Mouse (Mus musculus) neutrophil, adult 5-6 weeks (primary cell): ENCODE results near the gene Ppef2. TPM values are rescaled to one million over a fixed set of nuclear protein-coding genes. Genes with fewer than 3 reads are reported as not detected.
"Not testable (repeated sequence)": the region's sequence is repeated elsewhere in the genome, so short reads cannot be mapped to it uniquely, and the experiment has no call there.

Source experiments
- ATAC-seq: fragments of 151-379, 151-347 bp; 2 replicates; pipeline ENCODE4 v1.8.0; 2017; ENCODE audit warnings: mild to moderate bottlenecking, moderate TSS enrichment; ENCODE audit not compliant: insufficient number of reproducible peaks, poor library complexity, low FRiP score, severe bottlenecking; ENCODE audit errors: extremely low read depth
- total RNA-seq: library from RNA; stranded (forward); fragments of 200-1000 nt; gene quantifications from 2 replicates; pipeline ENCODE4 v1.2.3, GENCODE M21; 2017

Ppef2 gene
- total RNA-seq, 1 experiment from 2014 or later, result 1.0 TPM

DNA sequence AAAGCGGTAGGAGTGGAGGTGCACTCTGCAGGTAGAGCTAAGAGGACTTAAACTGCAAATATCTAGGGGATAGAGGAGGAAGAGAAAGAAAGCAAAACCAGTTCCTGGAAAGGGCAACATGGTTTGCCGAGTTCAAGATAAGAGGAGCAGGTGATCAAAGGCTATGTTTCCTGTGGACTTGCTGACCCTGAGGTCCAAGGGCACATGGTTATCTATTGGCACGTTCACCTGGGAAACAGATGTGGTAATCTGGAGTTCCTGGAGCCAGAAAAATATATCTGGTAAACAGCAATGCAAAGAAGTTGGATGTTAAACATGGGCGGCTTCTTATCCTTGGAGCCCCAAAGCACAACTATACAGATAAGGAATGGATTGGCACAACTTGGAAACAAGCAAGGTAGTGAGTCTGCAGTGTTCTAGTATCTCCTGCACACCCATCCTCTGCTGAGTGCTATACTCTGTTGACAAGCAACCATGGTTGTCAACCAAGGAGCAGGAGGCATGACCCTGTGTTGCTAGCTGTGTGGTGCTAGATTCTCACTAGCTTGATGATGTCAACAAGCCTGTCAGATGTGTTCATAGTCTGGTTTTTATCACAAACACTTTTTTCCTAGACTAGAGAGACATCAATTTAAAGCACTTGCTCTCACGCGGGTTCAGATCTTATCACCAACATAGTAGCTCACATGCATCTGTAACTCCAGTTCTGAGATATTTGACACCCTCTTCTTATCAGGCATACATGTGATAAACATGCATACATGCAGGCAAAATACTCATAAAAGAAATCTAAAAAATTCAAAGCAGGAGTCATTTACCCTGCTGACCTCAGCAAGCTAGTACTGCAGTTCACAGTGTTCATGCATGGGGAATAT is 51.7 kb downstream of the Ppef2 start:
- ATAC-seq, result no peak

DNA sequence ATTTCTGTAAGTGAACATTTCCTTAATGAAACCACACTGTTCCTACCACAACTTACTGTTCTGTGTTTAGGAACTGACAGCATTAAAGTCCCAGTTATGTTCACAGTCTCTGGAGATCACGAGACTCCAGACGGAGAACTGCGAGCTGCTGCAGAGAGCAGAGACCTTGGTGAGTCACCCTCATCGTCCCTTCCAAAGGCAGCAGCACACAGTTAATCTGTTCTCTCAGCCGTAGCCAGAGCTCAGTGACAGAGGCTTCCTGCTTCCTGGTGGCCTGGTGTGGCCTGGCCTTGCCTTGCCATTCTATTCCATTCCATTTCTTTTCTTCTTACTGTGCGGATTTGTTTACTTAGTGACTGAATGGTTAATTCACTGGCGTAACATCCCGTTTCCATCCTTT is 57.8 kb downstream of the Ppef2 start:
- ATAC-seq, result no peak

DNA sequence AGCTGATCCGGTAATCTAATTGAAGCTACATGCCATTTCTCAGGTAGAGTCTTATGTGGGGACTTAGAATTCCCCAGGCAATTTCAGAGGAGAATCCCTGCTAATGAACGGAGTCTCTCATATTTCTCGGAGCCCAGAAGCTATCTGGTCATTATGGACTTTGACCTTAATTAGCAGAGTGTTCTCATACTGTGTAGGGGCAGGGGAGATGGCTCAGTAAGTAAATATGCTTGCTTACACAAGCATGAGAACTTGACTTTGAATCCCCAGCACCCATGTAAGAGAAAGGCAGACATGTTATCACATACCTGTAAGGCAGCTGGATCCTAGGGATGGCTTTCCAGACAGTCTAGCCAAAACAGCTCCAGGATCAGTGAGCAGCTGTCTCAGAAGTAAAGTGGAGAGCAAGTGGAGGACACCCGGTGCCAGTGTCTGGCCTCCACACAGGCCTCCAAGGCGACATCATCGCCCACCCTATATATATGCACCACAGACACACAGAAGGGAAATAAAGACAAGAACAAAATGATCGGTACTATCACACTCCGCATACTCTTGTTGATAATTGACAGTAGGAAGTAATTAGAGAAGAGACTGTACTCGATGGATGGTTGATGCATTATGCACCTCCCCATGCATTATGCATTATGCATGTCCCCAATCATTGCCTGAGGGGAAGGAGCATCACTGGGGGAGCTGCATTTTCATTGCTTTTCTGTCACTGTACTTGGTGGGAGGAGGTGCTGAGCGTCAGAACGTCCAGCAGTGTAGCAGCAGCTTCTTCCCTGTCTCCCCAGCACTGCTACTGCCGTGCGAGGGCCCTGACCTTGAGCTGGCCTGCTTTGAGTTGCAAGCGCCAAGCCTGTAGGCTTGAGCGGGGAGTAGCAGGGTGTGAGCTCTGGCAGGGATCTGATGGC is 58.9 kb downstream of the Ppef2 start:
- ATAC-seq, result no peak

DNA sequence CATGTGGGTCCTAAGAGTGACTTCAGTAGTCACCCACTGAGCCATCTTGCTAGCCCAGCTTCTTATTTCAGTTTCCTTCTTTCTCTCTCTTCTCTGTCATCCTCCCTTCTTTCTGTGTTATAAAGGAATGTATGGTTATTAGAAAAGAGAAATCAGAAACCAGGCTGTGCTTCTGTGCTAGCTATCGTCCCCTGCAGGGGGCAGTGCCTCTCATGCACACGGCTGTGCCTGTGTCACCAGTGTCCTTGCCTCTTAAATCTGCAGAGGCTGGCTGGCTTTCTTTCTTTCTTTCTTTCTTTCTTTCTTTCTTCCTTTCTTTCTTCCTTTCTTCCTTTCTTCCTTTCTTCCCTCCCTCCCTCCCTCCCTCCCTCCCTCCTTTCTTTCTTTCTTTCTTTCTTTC is 60.4 kb downstream of the Ppef2 start:
- ATAC-seq, result not testable (repeated sequence)

DNA sequence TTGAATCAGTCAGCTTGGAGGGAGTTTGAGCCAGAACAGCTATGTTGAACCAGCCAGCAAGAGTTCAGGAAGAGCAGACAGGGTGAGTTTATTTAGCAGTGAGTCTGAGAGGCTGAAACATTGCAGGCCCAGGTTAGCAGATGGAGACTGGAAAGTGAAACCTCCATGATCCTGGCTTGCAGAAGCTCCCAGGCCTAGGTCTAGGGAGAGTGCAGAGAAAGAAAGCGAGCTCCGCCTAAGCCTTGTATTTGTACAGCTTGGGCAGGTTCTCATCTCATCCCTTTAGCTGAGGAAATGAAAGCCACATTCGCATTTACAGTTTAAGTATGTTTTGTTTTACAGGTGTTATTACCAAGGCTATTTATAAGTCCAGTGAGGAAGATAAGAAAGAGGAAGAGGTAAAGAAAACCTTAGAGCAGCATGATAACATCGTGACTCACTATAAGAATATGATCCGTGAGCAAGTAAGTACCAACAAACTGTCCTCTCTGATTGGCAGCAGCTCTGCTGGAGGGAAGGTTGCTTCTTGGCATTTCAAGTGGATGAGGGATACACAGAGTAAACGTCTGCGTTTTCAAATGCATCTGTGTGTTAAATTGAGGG is 67.1 kb downstream of the Ppef2 start:
- ATAC-seq, result no peak

DNA sequence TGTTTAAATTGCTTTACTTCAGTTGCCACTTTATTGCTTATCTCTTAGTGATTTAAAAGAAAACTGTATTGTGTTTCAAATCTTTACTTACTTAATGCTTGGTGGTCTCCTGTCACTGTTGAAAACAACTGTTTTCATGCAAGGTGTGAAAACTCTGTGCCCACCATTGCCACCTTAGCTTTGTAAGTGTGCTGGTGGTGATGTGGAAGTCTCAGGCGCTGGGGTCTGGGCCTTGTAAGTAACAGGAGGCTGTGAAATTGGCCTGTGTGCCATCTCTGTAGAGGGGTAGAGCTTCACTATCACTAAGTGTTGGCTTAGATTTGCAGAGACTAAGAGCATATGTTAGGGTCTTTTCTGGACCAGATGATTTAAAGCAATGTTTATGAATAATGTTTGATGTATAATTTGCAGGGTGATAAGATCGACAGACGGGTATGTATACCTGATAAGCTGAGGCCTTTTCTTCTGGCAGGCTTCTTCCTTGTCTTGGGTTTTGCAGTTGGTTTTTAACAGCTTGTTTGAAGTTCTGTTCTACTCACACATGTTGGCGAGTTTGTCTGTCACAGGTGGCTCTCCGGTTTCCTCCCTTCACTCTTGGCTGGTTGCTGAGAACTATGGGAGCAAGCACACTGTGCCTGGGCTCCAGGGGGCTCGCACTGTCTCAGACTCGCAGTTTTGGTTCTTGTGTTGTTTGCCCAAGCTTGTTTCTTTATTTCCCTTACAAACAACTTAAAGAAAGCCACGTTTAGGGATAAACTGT is 72.8 kb downstream of the Ppef2 start:
- ATAC-seq, result no peak

Other genes with a start within 250 kb of the Ppef2 start
- 0.25 and 1.3 TPM in 2 replicates for gene Cdkl2, start 212.4 kb downstream of the Ppef2 start, total RNA-seq
- 117 and 139 TPM in 2 replicates for gene G3bp2, start 172.6 kb downstream of the Ppef2 start, total RNA-seq
- gene Uso1, start 118.3 kb downstream of the Ppef2 start, total RNA-seq, result 29.8 and 30.3 TPM in 2 replicates
- gene U90926, start 40.9 kb downstream of the Ppef2 start, total RNA-seq, result not detected in 2 replicates
- 42.5 and 43.8 TPM in 2 replicates for gene Naaa, start 21.9 kb upstream of the Ppef2 start, total RNA-seq
- 41.9 and 50.0 TPM in 2 replicates for gene Sdad1, start 54.2 kb upstream of the Ppef2 start, total RNA-seq
- 0.12 TPM in 2 replicates for gene Cxcl9, start 71.8 kb upstream of the Ppef2 start, total RNA-seq
- gene Art3, start 75.5 kb upstream of the Ppef2 start, total RNA-seq, result 0.49 TPM in 1 of 2 replicates, not detected in the other
- gene Cxcl10, start 92.6 kb upstream of the Ppef2 start, total RNA-seq, result 2.6 and 6.2 TPM in 2 replicates
- gene Nup54, start 178.9 kb upstream of the Ppef2 start, total RNA-seq, result 42.7 and 43.7 TPM in 2 replicates